Mouse (Mus musculus) right cerebral cortex, postnatal 10 days (tissue): ENCODE measurements around the gene Pcdh8.

Experiments used
- DNase-seq, 2 experiments: peaks; one replicate each; pipeline ENCODE4 v3.0.0; 2021; ENCODE audit warnings: low spot score in 2 of 2

The Pcdh8 gene

GRCm38 (mm10) chr14:79754157-79754556, 17.0 kb downstream of the Pcdh8 start:
- DNase-seq = no peak

- DNase-seq = no peak
Observed at GRCm38 (mm10) chr14:79753733-79754132, 17.4 kb downstream of the Pcdh8 start.

- no peak for DNase-seq
Observed at GRCm38 (mm10) chr14:79740515-79740914, 30.6 kb downstream of the Pcdh8 start.

- no peak for DNase-seq
Observed at GRCm38 (mm10) chr14:79738441-79738840, 32.7 kb downstream of the Pcdh8 start.

- peak in 1 of 2 experiments; percentile 48 for DNase-seq
Observed at GRCm38 (mm10) chr14:79737642-79738379, 33.3 kb downstream of the Pcdh8 start.

- no peak for DNase-seq
Observed at GRCm38 (mm10) chr14:79736781-79737180, 34.3 kb downstream of the Pcdh8 start.

GRCm38 (mm10) chr14:79733501-79733900, 37.6 kb downstream of the Pcdh8 start:
- no peak for DNase-seq

GRCm38 (mm10) chr14:79728811-79729210, 42.3 kb downstream of the Pcdh8 start:
- no peak for DNase-seq

- DNase-seq = peak; percentile 69 to 87
Observed at GRCm38 (mm10) chr14:79724002-79724681, 47.0 kb downstream of the Pcdh8 start.

- no peak for DNase-seq
Observed at GRCm38 (mm10) chr14:79722228-79722627, 48.9 kb downstream of the Pcdh8 start.
